Mouse (Mus musculus) c-Kit-negative CD71-positive TER-119-positive erythroid progenitor cells, embryonic 14.5 days (primary cell): Measurements from ENCODE around the gene Pibf1.

ENCODE experiments used
- DNase-seq: peaks from one replicate; pipeline ENCODE4 v3.0.0-alpha.2; 2013; ENCODE audit warnings: low read depth, low spot score

The Pibf1 gene

GRCm38 (mm10) chr14:99141786-99142633, 42.8 kb downstream of the Pibf1 start:
- peak; percentile 46 for DNase-seq

- DNase-seq: no peak
Observed at GRCm38 (mm10) chr14:99146841-99147240, 47.6 kb downstream of the Pibf1 start.

- no peak for DNase-seq
Observed at GRCm38 (mm10) chr14:99152683-99153082, 53.5 kb downstream of the Pibf1 start.

GRCm38 (mm10) chr14:99159940-99160339, 60.7 kb downstream of the Pibf1 start:
- no peak for DNase-seq

GRCm38 (mm10) chr14:99163051-99163450, 63.8 kb downstream of the Pibf1 start:
- no peak for DNase-seq

GRCm38 (mm10) chr14:99174138-99174745, 75.0 kb downstream of the Pibf1 start:
- no peak for DNase-seq

- DNase-seq: no peak
Observed at GRCm38 (mm10) chr14:99176559-99176958, 77.3 kb downstream of the Pibf1 start.

- no peak for DNase-seq
Observed at GRCm38 (mm10) chr14:99190153-99190790, 91.0 kb downstream of the Pibf1 start.

- DNase-seq: no peak
Observed at GRCm38 (mm10) chr14:99205865-99206264, 106.6 kb downstream of the Pibf1 start.

GRCm38 (mm10) chr14:99206591-99206990, 107.4 kb downstream of the Pibf1 start:
- DNase-seq: no peak

GRCm38 (mm10) chr14:99210431-99210830, 111.2 kb downstream of the Pibf1 start:
- no peak for DNase-seq

- no peak for DNase-seq
Observed at GRCm38 (mm10) chr14:99218396-99219012, 119.3 kb downstream of the Pibf1 start.

GRCm38 (mm10) chr14:99219757-99220171, 120.5 kb downstream of the Pibf1 start:
- no peak for DNase-seq

GRCm38 (mm10) chr14:99225929-99226328, 126.7 kb downstream of the Pibf1 start:
- no peak for DNase-seq

- no peak for DNase-seq
Observed at GRCm38 (mm10) chr14:99229071-99229780, 130.0 kb downstream of the Pibf1 start.

- no peak for DNase-seq
Observed at GRCm38 (mm10) chr14:99233056-99233455, 133.8 kb downstream of the Pibf1 start.

- no peak for DNase-seq
Observed at GRCm38 (mm10) chr14:99237115-99237514, 137.9 kb downstream of the Pibf1 start.

- no peak for DNase-seq
Observed at GRCm38 (mm10) chr14:99240563-99240962, 141.3 kb downstream of the Pibf1 start.

- DNase-seq: no peak
Observed at GRCm38 (mm10) chr14:99244508-99244907, 145.3 kb downstream of the Pibf1 start.

GRCm38 (mm10) chr14:99262026-99262425, 162.8 kb downstream of the Pibf1 start:
- no peak for DNase-seq

- no peak for DNase-seq
Observed at GRCm38 (mm10) chr14:99263816-99264215, 164.6 kb downstream of the Pibf1 start.
